Mouse (Mus musculus) forebrain, embryonic 14.5 days (tissue): ENCODE results near the gene Ccna2. TPM values are rescaled to one million over a fixed set of nuclear protein-coding genes. Genes with fewer than 3 reads are reported as not detected.

Source experiments
- ATAC-seq: fragments of 200-750 bp; cut with Nextera tagmentation; 2 replicates; pipeline ENCODE4 v1.8.0; 2017; ENCODE audit warnings: mild to moderate bottlenecking, moderate library complexity
- DNase-seq: peaks from one replicate; pipeline ENCODE4 v3.0.0-alpha.2; 2015; ENCODE audit warnings: low spot score
- H3K27ac ChIP-seq: fragments of 300-500 bp; sonication (generic); 2 replicates; pipeline ENCODE4 v1.5.1; 2014; ENCODE audit warnings: low read depth, mild to moderate bottlenecking, control low read depth, low read length, moderate library complexity
- H3K27me3 ChIP-seq: fragments of 300-500 bp; sonication (generic); replicated peaks from 2 replicates; pipeline ENCODE4 v1.6.1; 2014; ENCODE audit warnings: low read length, control low read depth, mixed read lengths; ENCODE audit not compliant: control insufficient read depth, insufficient read depth
- H3K36me3 ChIP-seq: fragments of 300-500 bp; sonication (generic); 2 replicates; pipeline ENCODE4 v1.6.1; 2014; ENCODE audit warnings: low read length, control low read depth; ENCODE audit not compliant: control insufficient read depth, insufficient read depth
- H3K4me1 ChIP-seq: fragments of 300-500 bp; sonication (generic); 2 replicates; pipeline ENCODE4 v1.6.1; 2014; ENCODE audit warnings: antibody characterized with exemption, low read length, control low read depth; ENCODE audit not compliant: control insufficient read depth, insufficient read depth
- H3K4me2 ChIP-seq: fragments of 300-500 bp; sonication (generic); 2 replicates; pipeline ENCODE4 v1.6.1; 2014; ENCODE audit warnings: mild to moderate bottlenecking, control low read depth, low read length
- H3K4me3 ChIP-seq: fragments of 300-500 bp; sonication (generic); 2 replicates; pipeline ENCODE4 v1.5.1; 2014; ENCODE audit warnings: low read depth, low read length, control low read depth
- H3K9ac ChIP-seq: fragments of 300-500 bp; sonication (generic); 2 replicates; pipeline ENCODE4 v1.6.1; 2014; ENCODE audit warnings: mild to moderate bottlenecking, low read length, control low read depth, moderate library complexity
- H3K9me3 ChIP-seq: fragments of 300-500 bp; sonication (generic); replicated peaks from 2 replicates; pipeline ENCODE4 v1.6.1; 2016; ENCODE audit warnings: low read length, control low read depth, mixed read lengths; ENCODE audit not compliant: control insufficient read depth
- WGBS: fragments of 180-500 bp; shearing (Covaris S2); extraction: QIAGEN DNeasy Blood & Tissue Kit; methylation state at CpG from one replicate; pipeline ENCODE4 v1.1.7; 2014; 5-methylcytosine and 5-hydroxymethylcytosine counted together
- polyA plus RNA-seq: library from polyadenylated mRNA; unstranded; fragments of >200 nt; fragmentation: Nextera tagmentation; extraction: Ambion mirVana; gene quantifications from 2 replicates; pipeline ENCODE4 v1.2.1, GENCODE M21; 2014

Ccna2 gene
- polyA plus RNA-seq, 1 experiment from 2014 or later: 143 TPM

GRCm38 (mm10) chr3:36571361-36571826 lies 556 bp downstream of the Ccna2 start:
- peak overlapping the region; percentile 91 for H3K4me2 ChIP-seq
- DNase-seq (peak; percentile 32), ATAC-seq (peak; percentile 27)
- no peaks in the 10 kb centered on the region for H3K27me3 ChIP-seq
- peak overlapping the region; percentile 87; the same call in 1 of the 2 replicates for H3K27ac ChIP-seq
- peak overlapping the region; percentile 80 for H3K4me3 ChIP-seq
- no peaks in the 10 kb centered on the region for H3K9me3 ChIP-seq
- peak overlapping the region; percentile 78 for H3K9ac ChIP-seq
- 0% methylated on average over 45 of the region's 46 CpGs for WGBS
- H3K4me1 ChIP-seq: peaks cover 12% of the 10 kb centered on the region
- H3K36me3 ChIP-seq: peaks cover 45% of the 10 kb centered on the region

- no peak for ATAC-seq
- no peak for DNase-seq
- H3K9ac ChIP-seq: peak overlapping the region; percentile 78; the same call in 1 of the 2 replicates
- H3K27me3 ChIP-seq: no peaks in the 10 kb centered on the region
- H3K4me1 ChIP-seq: peaks cover 12% of the 10 kb centered on the region
- no peak overlapping the region for H3K27ac ChIP-seq
- peaks cover 53% of the 10 kb centered on the region for H3K36me3 ChIP-seq
- H3K9me3 ChIP-seq: no peaks in the 10 kb centered on the region
- peak overlapping the region; percentile 80 for H3K4me3 ChIP-seq
- WGBS: 87% methylated on average over 5 of the region's 5 CpGs
- H3K4me2 ChIP-seq: peak overlapping the region; percentile 91
Observed at GRCm38 (mm10) chr3:36569836-36570235, 2.1 kb downstream of the Ccna2 start.

GRCm38 (mm10) chr3:36563666-36564065 lies 8.3 kb downstream of the Ccna2 start:
- Histone ChIP-seq H3K27me3 (no peaks in the 10 kb centered on the region), H3K36me3 (peaks cover 91% of the 10 kb centered on the region), H3K9ac (no peak overlapping the region), H3K4me2 (no peak overlapping the region), H3K27ac (no peak overlapping the region), H3K4me1 (no peaks in the 10 kb centered on the region), H3K9me3 (no peaks in the 10 kb centered on the region), H3K4me3 (no peak overlapping the region)
- DNase-seq: no peak
- no peak for ATAC-seq
- 90% methylated on average over 3 of the region's 3 CpGs for WGBS

- Histone ChIP-seq H3K36me3 (peaks cover 93% of the 10 kb centered on the region), H3K4me2 (no peak overlapping the region), H3K9ac (no peak overlapping the region), H3K27ac (no peak overlapping the region), H3K4me3 (no peak overlapping the region), H3K27me3 (no peaks in the 10 kb centered on the region), H3K9me3 (no peaks in the 10 kb centered on the region), H3K4me1 (no peaks in the 10 kb centered on the region)
- no peak for ATAC-seq
- DNase-seq: no peak
- 96% methylated on average over 4 of the region's 4 CpGs for WGBS
Observed at GRCm38 (mm10) chr3:36559606-36560005, 12.3 kb downstream of the Ccna2 start.

GRCm38 (mm10) chr3:36557601-36558000 lies 14.3 kb downstream of the Ccna2 start:
- Histone ChIP-seq H3K4me1 (peaks cover 4% of the 10 kb centered on the region), H3K36me3 (peaks cover 81% of the 10 kb centered on the region), H3K4me2 (no peak overlapping the region), H3K27ac (no peak overlapping the region), H3K9ac (no peak overlapping the region), H3K4me3 (no peak overlapping the region), H3K9me3 (no peaks in the 10 kb centered on the region), H3K27me3 (no peaks in the 10 kb centered on the region)
- ATAC-seq (no peak), DNase-seq (no peak)
- 88% methylated on average over 1 of the region's 1 CpGs for WGBS

GRCm38 (mm10) chr3:36552406-36553047 lies 19.4 kb downstream of the Ccna2 start, which contains the start of gene Exosc9:
Exosc9 (plus strand) TSS chr3:36552606.
- H3K9ac ChIP-seq: peak within 1 kb of the TSS; percentile 76
- H3K9me3 ChIP-seq: no peaks in the 10 kb centered on the region
- H3K36me3 ChIP-seq: peaks cover 35% of the 10 kb centered on the region
- peak; percentile 97 for ATAC-seq
- DNase-seq: peak; percentile 93
- 1% methylated on average over 39 of the region's 39 CpGs for WGBS
- no peaks in the 10 kb centered on the region for H3K27me3 ChIP-seq
- peak within 1 kb of the TSS; percentile 70 for H3K4me2 ChIP-seq
- H3K27ac ChIP-seq: peak within 1 kb of the TSS; percentile 70
- peaks cover 12% of the 10 kb centered on the region for H3K4me1 ChIP-seq
- H3K4me3 ChIP-seq: peak within 1 kb of the TSS; percentile 87

GRCm38 (mm10) chr3:36551851-36552384 lies 20.0 kb downstream of the Ccna2 start:
- WGBS: 12% methylated on average over 12 of the region's 12 CpGs
- H3K27me3 ChIP-seq: no peaks in the 10 kb centered on the region
- H3K27ac ChIP-seq: peak overlapping the region; percentile 70
- peak; percentile 44 for DNase-seq
- H3K9me3 ChIP-seq: no peaks in the 10 kb centered on the region
- peak overlapping the region; percentile 76 for H3K9ac ChIP-seq
- peak overlapping the region; percentile 70 for H3K4me2 ChIP-seq
- peaks cover 12% of the 10 kb centered on the region for H3K4me1 ChIP-seq
- peak overlapping the region; percentile 87 for H3K4me3 ChIP-seq
- peak; percentile 72 for ATAC-seq
- H3K36me3 ChIP-seq: peaks cover 29% of the 10 kb centered on the region

- Histone ChIP-seq H3K4me3 (peak overlapping the region; percentile 87; the same call in 1 of the 2 replicates), H3K27me3 (no peaks in the 10 kb centered on the region), H3K4me1 (peaks cover 12% of the 10 kb centered on the region), H3K4me2 (peak overlapping the region; percentile 70), H3K27ac (peak overlapping the region; percentile 70; the same call in 1 of the 2 replicates), H3K9ac (peak overlapping the region; percentile 76), H3K36me3 (peaks cover 24% of the 10 kb centered on the region), H3K9me3 (no peaks in the 10 kb centered on the region)
- ATAC-seq (peak; percentile 15), DNase-seq (peak; percentile 47)
- WGBS: 3% methylated on average over 9 of the region's 9 CpGs
Observed at GRCm38 (mm10) chr3:36551343-36551742, 20.6 kb downstream of the Ccna2 start.

GRCm38 (mm10) chr3:36544961-36545360 lies 27.0 kb downstream of the Ccna2 start:
- no peak overlapping the region for H3K9ac ChIP-seq
- DNase-seq (no peak), ATAC-seq (no peak)
- H3K4me1 ChIP-seq: no peaks in the 10 kb centered on the region
- H3K4me2 ChIP-seq: no peak overlapping the region
- H3K27ac ChIP-seq: no peak overlapping the region
- WGBS: 76% methylated on average over 3 of the region's 3 CpGs
- H3K27me3 ChIP-seq: no peaks in the 10 kb centered on the region
- no peaks in the 10 kb centered on the region for H3K36me3 ChIP-seq
- H3K9me3 ChIP-seq: no peaks in the 10 kb centered on the region
- H3K4me3 ChIP-seq: no peak overlapping the region
